Mouse (Mus musculus): Measurements from ENCODE around the gene Gucy2c. TPM values are rescaled to one million over a fixed set of nuclear protein-coding genes. Genes with fewer than 3 reads are reported as not detected.

Gucy2c gene
- polyA plus RNA-seq, 1 experiment from 2014 or later = not detected

DNA sequence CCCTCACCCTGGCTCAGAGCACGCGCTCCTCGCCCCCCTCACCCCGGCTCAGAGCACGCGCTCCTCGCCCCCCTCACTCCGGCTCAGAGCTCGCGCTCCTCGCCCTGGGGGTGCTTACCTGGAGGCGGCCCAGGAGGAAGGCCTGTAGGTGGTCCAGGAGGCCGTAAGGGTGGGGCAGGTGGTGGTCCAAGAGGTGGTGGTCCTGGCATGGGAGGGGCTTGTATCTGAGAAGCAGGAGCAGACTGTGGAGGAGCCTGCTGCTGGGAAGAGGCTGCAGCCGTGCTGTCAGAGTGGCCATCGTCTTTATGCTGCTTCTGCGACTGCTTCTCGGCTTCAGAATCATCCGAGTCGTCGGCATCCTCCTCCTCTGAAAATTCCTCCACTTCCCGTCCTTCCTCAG lies 35.3 kb upstream of the Gucy2c start:
- H3K27ac ChIP-seq (ENCODE audit: low read depth, low read length) = no peak overlapping the region
- 91% methylated on average over 21 of the region's 21 CpGs for WGBS
- peaks cover 94% of the 10 kb centered on the region for H3K36me3 ChIP-seq (ENCODE audit: control insufficient read depth, insufficient read depth, low read length)
- H3K4me2 ChIP-seq (replicated peaks; ENCODE audit: low read depth, low read length) = no peak overlapping the region
- no peak overlapping the region for H3K4me3 ChIP-seq (ENCODE audit: low read length)
- H3K27me3 ChIP-seq (ENCODE audit: control insufficient read depth, insufficient read depth, low read length) = no peaks in the 10 kb centered on the region
- H3K9ac ChIP-seq (ENCODE audit: low read depth, low read length) = no peak overlapping the region
- ATAC-seq (ENCODE audit: low FRiP score, low TSS enrichment) = no peak
- no peaks in the 10 kb centered on the region for H3K9me3 ChIP-seq (ENCODE audit: control insufficient read depth, low read length)
- H3K4me1 ChIP-seq (ENCODE audit: control insufficient read depth, insufficient read depth, low read length) = no peaks in the 10 kb centered on the region

DNA sequence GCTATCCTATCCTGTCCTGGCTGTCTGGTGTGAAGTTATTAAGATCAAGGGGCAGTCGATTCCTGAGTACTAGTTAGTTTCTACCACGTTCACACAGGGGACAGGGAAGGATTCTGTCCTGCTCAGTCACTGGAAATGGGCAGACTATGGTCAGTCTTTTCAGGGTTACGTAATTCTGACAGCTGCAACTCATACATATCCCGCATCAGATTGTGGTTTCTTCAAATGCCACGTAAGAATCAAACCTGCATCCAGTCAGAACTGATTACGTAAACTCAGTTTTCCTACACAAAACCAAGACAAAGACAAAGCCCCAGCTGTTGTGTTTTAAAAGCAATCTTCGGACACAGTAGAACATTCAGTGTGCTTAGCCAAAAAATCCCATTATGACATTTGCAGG lies 33.8 kb upstream of the Gucy2c start:
- Histone ChIP-seq H3K27ac (ENCODE audit: low read depth, low read length) (no peak overlapping the region), H3K9me3 (ENCODE audit: control insufficient read depth, low read length) (no peaks in the 10 kb centered on the region), H3K36me3 (ENCODE audit: control insufficient read depth, insufficient read depth, low read length) (peaks cover 79% of the 10 kb centered on the region), H3K9ac (ENCODE audit: low read depth, low read length) (no peak overlapping the region), H3K4me2 (replicated peaks; ENCODE audit: low read depth, low read length) (no peak overlapping the region), H3K27me3 (ENCODE audit: control insufficient read depth, insufficient read depth, low read length) (no peaks in the 10 kb centered on the region), H3K4me1 (ENCODE audit: control insufficient read depth, insufficient read depth, low read length) (no peaks in the 10 kb centered on the region), H3K4me3 (ENCODE audit: low read length) (no peak overlapping the region)
- WGBS = 98% methylated on average over 7 of the region's 7 CpGs
- ATAC-seq (ENCODE audit: low FRiP score, low TSS enrichment) = no peak

DNA sequence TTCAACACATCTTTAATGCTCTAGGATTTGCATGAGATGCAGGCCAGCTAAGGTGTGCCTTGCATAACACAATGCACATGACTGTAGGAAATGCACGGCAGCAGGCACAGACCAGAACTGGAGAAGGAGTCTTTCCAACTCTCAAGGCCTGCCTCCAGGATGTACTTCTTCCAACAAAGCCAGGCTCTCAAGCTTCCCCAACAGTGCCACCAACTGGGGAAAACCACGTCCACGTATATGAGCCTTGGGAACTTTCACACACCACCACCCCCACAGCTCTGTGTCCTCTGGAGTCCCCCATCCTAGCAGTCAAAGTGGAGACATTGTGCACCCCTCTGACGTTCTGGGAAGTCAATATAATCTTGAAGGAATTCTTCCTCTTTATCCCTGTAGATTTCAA lies 31.6 kb upstream of the Gucy2c start:
- Histone ChIP-seq H3K4me3 (ENCODE audit: low read length) (no peak overlapping the region), H3K27ac (ENCODE audit: low read depth, low read length) (no peak overlapping the region), H3K27me3 (ENCODE audit: control insufficient read depth, insufficient read depth, low read length) (no peaks in the 10 kb centered on the region), H3K4me2 (replicated peaks; ENCODE audit: low read depth, low read length) (no peak overlapping the region), H3K36me3 (ENCODE audit: control insufficient read depth, insufficient read depth, low read length) (peaks cover 57% of the 10 kb centered on the region), H3K9me3 (ENCODE audit: control insufficient read depth, low read length) (no peaks in the 10 kb centered on the region), H3K9ac (ENCODE audit: low read depth, low read length) (no peak overlapping the region), H3K4me1 (ENCODE audit: control insufficient read depth, insufficient read depth, low read length) (peaks cover 7% of the 10 kb centered on the region; the same call in 1 of the 2 replicates)
- WGBS = 45% methylated on average over 4 of the region's 4 CpGs
- ATAC-seq (ENCODE audit: low FRiP score, low TSS enrichment) = no peak

DNA sequence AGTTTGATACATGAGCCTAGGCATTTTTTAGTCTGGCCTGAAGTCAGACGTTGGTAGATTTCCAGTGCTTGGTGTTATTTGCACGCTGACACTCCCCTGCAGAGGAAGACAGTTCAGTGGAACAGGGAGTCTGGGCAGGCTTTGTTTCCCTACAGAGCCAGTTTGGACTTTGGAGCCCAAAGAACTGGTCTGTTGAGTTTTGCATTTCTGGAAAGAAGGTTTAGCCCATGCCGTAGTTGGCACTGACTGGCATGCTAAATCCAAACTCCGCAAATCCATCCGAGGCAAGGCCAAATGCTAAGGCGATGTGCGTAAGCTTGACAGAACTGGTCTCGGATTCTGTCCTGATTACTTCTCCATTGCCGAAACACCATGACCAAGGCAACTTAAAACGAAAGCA lies 29.6 kb upstream of the Gucy2c start:
- no peak overlapping the region for H3K27ac ChIP-seq (ENCODE audit: low read depth, low read length)
- no peak for ATAC-seq (ENCODE audit: low FRiP score, low TSS enrichment)
- no peaks in the 10 kb centered on the region for H3K27me3 ChIP-seq (ENCODE audit: control insufficient read depth, insufficient read depth, low read length)
- peaks cover 7% of the 10 kb centered on the region; the same call in 1 of the 2 replicates for H3K4me1 ChIP-seq (ENCODE audit: control insufficient read depth, insufficient read depth, low read length)
- 86% methylated on average over 10 of the region's 10 CpGs for WGBS
- no peak overlapping the region for H3K9ac ChIP-seq (ENCODE audit: low read depth, low read length)
- H3K36me3 ChIP-seq (ENCODE audit: control insufficient read depth, insufficient read depth, low read length) = peaks cover 38% of the 10 kb centered on the region
- H3K9me3 ChIP-seq (ENCODE audit: control insufficient read depth, low read length) = no peaks in the 10 kb centered on the region
- no peak overlapping the region for H3K4me2 ChIP-seq (replicated peaks; ENCODE audit: low read depth, low read length)
- H3K4me3 ChIP-seq (ENCODE audit: low read length) = no peak overlapping the region

DNA sequence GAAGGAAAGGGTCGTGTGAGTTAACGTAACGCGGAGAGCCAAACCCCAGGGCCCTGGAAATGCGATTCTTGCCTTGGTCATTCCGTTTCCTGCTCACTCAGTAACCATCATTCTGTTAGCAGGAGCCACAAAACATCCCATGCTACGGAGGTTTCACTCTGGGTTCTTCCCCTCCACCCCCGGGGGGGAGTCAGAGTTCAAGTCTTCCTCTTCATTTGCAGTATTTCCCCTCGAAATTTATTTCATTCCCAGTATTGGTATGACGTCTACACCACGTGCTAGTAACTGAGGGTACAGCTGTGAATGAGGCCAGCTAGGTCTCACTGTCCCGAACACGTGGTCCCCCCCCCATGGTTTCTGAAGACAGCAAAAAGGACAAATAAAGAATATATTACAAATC lies 28.1 kb upstream of the Gucy2c start:
- Histone ChIP-seq H3K9me3 (ENCODE audit: control insufficient read depth, low read length) (no peaks in the 10 kb centered on the region), H3K4me1 (ENCODE audit: control insufficient read depth, insufficient read depth, low read length) (peaks cover 7% of the 10 kb centered on the region; the same call in 1 of the 2 replicates), H3K4me3 (ENCODE audit: low read length) (peak overlapping the region; percentile 64; the same call in 1 of the 2 replicates), H3K9ac (ENCODE audit: low read depth, low read length) (no peak overlapping the region), H3K27me3 (ENCODE audit: control insufficient read depth, insufficient read depth, low read length) (no peaks in the 10 kb centered on the region), H3K36me3 (ENCODE audit: control insufficient read depth, insufficient read depth, low read length) (peaks cover 25% of the 10 kb centered on the region), H3K4me2 (replicated peaks; ENCODE audit: low read depth, low read length) (peak overlapping the region; percentile 65), H3K27ac (ENCODE audit: low read depth, low read length) (no peak overlapping the region)
- WGBS = 70% methylated on average over 13 of the region's 13 CpGs
- ATAC-seq (ENCODE audit: low FRiP score, low TSS enrichment) = no peak

DNA sequence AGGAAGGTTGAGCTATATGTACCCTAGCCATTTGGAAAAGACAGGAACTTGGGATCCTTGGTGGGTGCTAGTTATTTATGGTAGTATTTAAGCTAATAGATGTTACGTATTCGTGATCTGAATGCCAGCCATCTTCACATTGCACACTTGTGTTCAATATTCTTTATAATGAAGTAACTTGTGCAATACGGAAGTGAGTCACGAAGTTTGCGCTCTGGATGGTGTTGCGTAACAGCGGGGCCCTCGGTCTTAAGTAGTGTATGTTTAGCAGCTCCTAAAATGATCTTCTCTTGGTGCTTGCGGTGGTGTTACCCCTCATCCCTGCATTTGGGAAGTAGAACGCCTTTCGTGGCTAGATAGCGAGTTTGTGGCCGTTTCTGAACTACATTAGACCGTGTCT lies 27.5 kb upstream of the Gucy2c start:
- Histone ChIP-seq H3K4me2 (replicated peaks; ENCODE audit: low read depth, low read length) (peak overlapping the region; percentile 65), H3K36me3 (ENCODE audit: control insufficient read depth, insufficient read depth, low read length) (peaks cover 19% of the 10 kb centered on the region), H3K27ac (ENCODE audit: low read depth, low read length) (no peak overlapping the region), H3K9me3 (ENCODE audit: control insufficient read depth, low read length) (no peaks in the 10 kb centered on the region), H3K4me3 (ENCODE audit: low read length) (peak overlapping the region; percentile 64), H3K4me1 (ENCODE audit: control insufficient read depth, insufficient read depth, low read length) (peaks cover 7% of the 10 kb centered on the region; the same call in 1 of the 2 replicates), H3K27me3 (ENCODE audit: control insufficient read depth, insufficient read depth, low read length) (no peaks in the 10 kb centered on the region), H3K9ac (ENCODE audit: low read depth, low read length) (peak overlapping the region; percentile 72; the same call in 1 of the 2 replicates)
- no peak for ATAC-seq (ENCODE audit: low FRiP score, low TSS enrichment)
- WGBS = 31% methylated on average over 14 of the region's 14 CpGs

DNA sequence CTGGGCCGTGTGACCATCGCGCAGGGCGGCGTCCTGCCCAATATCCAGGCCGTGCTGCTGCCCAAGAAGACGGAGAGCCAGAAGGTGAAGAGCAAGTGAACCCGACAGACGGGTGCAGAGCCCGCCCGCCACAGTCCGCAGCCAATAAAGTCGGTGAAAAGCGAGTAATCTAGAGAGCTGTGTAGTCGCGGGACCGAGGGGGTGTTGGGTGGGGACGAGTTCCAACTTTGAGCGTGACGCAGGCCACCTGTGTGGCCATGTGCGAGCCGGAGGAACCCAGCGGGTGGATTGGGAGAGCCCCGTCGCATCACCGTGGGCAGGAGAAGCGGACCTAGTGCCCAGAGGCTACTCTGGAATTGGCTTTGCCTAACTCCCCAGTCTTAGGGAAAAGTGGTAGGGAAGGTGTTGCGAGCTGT lies 27.1 kb upstream of the Gucy2c start:
- no peaks in the 10 kb centered on the region for H3K9me3 ChIP-seq (ENCODE audit: control insufficient read depth, low read length)
- no peak overlapping the region for H3K27ac ChIP-seq (ENCODE audit: low read depth, low read length)
- 1% methylated on average over 28 of the region's 28 CpGs for WGBS
- peak overlapping the region; percentile 72 for H3K9ac ChIP-seq (ENCODE audit: low read depth, low read length)
- H3K4me2 ChIP-seq (replicated peaks; ENCODE audit: low read depth, low read length) = peak overlapping the region; percentile 65
- ATAC-seq (ENCODE audit: low FRiP score, low TSS enrichment) = peak; percentile 20; the same call in 1 of the 2 replicates
- peaks cover 7% of the 10 kb centered on the region; the same call in 1 of the 2 replicates for H3K4me1 ChIP-seq (ENCODE audit: control insufficient read depth, insufficient read depth, low read length)
- peaks cover 14% of the 10 kb centered on the region for H3K36me3 ChIP-seq (ENCODE audit: control insufficient read depth, insufficient read depth, low read length)
- H3K27me3 ChIP-seq (ENCODE audit: control insufficient read depth, insufficient read depth, low read length) = no peaks in the 10 kb centered on the region
- H3K4me3 ChIP-seq (ENCODE audit: low read length) = peak overlapping the region; percentile 64

DNA sequence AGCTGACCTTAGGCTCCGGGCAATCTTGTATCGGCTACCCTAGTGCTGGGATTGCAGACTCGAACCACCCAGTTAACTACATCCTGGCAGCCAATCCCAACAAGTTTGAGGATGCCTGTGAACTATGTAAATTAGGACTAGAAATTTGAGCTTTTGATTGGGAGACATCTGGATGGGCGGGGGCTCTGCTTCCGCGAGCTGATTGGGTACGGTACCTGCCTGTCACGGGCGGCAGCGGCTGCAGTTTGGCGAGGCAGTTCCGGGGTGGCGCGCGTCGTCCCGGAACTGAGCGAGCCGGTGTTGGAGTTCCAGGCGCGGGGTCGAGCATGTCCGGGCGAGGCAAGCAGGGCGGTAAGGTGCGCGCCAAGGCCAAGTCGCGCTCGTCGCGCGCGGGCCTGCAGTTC lies 26.5 kb upstream of the Gucy2c start, which contains the start of gene H2afj:
Gene H2afj, plus strand, starts transcription at position 231 of the 404 bp plus-strand sequence.
- ATAC-seq (ENCODE audit: low FRiP score, low TSS enrichment) = peak; percentile 89
- peaks cover 12% of the 10 kb centered on the region for H3K4me1 ChIP-seq (ENCODE audit: control insufficient read depth, insufficient read depth, low read length)
- H3K4me2 ChIP-seq (replicated peaks; ENCODE audit: low read depth, low read length) = peak within 1 kb of the TSS; percentile 65
- H3K27ac ChIP-seq (ENCODE audit: low read depth, low read length) = peak within 1 kb of the TSS; percentile 63
- no peaks in the 10 kb centered on the region for H3K9me3 ChIP-seq (ENCODE audit: control insufficient read depth, low read length)
- peaks cover 9% of the 10 kb centered on the region for H3K36me3 ChIP-seq (ENCODE audit: control insufficient read depth, insufficient read depth, low read length)
- H3K4me3 ChIP-seq (ENCODE audit: low read length) = peak within 1 kb of the TSS; percentile 64
- WGBS = under 1% methylated on average over 30 of the region's 34 CpGs
- no peaks in the 10 kb centered on the region for H3K27me3 ChIP-seq (ENCODE audit: control insufficient read depth, insufficient read depth, low read length)
- peak within 1 kb of the TSS; percentile 72 for H3K9ac ChIP-seq (ENCODE audit: low read depth, low read length)

DNA sequence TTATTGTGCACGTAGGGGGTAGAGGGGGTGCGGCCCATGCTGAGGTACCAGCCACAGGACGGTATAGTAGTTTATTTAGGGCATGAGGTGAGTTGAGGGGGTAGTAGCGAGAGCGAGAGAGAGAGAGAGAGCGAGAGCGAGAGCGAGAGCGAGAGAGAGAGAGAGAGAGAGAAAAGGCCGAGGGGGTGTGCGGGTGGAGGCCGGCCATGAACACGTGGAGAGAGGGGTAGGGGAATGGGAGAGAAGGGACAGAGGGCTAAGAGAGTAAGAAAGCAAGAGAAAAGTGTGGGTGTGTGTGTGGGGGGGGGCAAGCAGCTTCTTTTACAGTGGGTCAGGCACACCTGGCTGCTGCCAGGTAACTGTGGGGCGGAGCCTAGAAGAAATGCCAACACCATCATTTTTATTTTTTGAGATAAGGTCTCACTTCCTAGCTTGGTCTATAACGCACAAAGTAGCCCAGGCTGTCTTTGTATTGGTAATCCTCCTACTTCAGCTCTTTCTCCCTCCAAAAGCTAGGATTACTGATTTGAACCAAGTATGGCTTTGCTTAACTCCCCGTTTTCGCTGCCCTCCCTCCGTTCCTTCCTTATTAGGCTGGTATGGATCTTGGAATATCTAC lies 25.9 kb upstream of the Gucy2c start:
- H3K4me1 ChIP-seq (ENCODE audit: control insufficient read depth, insufficient read depth, low read length) = peaks cover 15% of the 10 kb centered on the region
- peak; percentile 5; the same call in 1 of the 2 replicates for ATAC-seq (ENCODE audit: low FRiP score, low TSS enrichment)
- peak overlapping the region; percentile 63 for H3K27ac ChIP-seq (ENCODE audit: low read depth, low read length)
- H3K27me3 ChIP-seq (ENCODE audit: control insufficient read depth, insufficient read depth, low read length) = no peaks in the 10 kb centered on the region
- no peaks in the 10 kb centered on the region for H3K9me3 ChIP-seq (ENCODE audit: control insufficient read depth, low read length)
- WGBS = 41% methylated on average over 18 of the region's 18 CpGs
- peak overlapping the region; percentile 46; the same call in 1 of the 2 replicates for H3K9ac ChIP-seq (ENCODE audit: low read depth, low read length)
- peak overlapping the region; percentile 54 for H3K4me2 ChIP-seq (replicated peaks; ENCODE audit: low read depth, low read length)
- H3K4me3 ChIP-seq (ENCODE audit: low read length) = peak overlapping the region; percentile 64
- H3K36me3 ChIP-seq (ENCODE audit: control insufficient read depth, insufficient read depth, low read length) = peaks cover 6% of the 10 kb centered on the region; the same call in 1 of the 2 replicates
